Comparison of ENCODE assay signal across 8 mouse cellular contexts in genomic region chr3:138222952-138223351, GRCm38 (mm10). TPM values are rescaled to one million over a fixed set of nuclear protein-coding genes. Genes with fewer than 3 reads are reported as not detected.
DNase-seq lines count a peak whose midpoint lies in the region; ATAC-seq and TF ChIP-seq lines count a peak whose summit lies in the region.

No protein-coding gene starts in this region.

- WGBS in thymus, adult 2 months, result 48% methylated on average over 5 of the region's 5 CpGs
- 48% methylated on average over 5 of the region's 5 CpGs for WGBS in intestine, postnatal 0 days
- WGBS in limb, embryonic 11.5 days, result 45% methylated on average over 5 of the region's 5 CpGs
- WGBS in midbrain, embryonic 15.5 days, result 63% methylated on average over 5 of the region's 5 CpGs

- no peaks in the 10 kb centered on the region for H3K9me3 ChIP-seq in intestine, postnatal 0 days (ENCODE audit: control insufficient read depth)
- no peaks in the 10 kb centered on the region; the same call in 1 of the 2 replicates for H3K9me3 ChIP-seq in limb, embryonic 11.5 days (ENCODE audit: control insufficient read depth, low read length)
- H3K9me3 ChIP-seq in midbrain, embryonic 15.5 days, result no peaks in the 10 kb centered on the region

- no peak for TF ChIP-seq POLR2A in thymus, adult 2 months (IDR thresholded peaks at IDR 0.05; ENCODE audit: control insufficient read depth, extremely low read depth, insufficient read depth, low read length, poor library complexity)

- TF ChIP-seq CTCF in thymus, adult 2 months (IDR thresholded peaks at IDR 0.05; ENCODE audit: borderline replicate concordance, control insufficient read depth, extremely low read depth, insufficient read depth, low read length, poor library complexity), result no peak
- peak; percentile 88 for TF ChIP-seq CTCF in intestine, postnatal 0 days (IDR thresholded peaks at IDR 0.05; ENCODE audit: low read depth)

- H3K36me3 ChIP-seq in thymus, adult 2 months (ENCODE audit: control insufficient read depth, insufficient read depth, low read length), result no peaks in the 10 kb centered on the region
- no peaks in the 10 kb centered on the region for H3K36me3 ChIP-seq in intestine, postnatal 0 days (ENCODE audit: control insufficient read depth, insufficient read depth)
- no peaks in the 10 kb centered on the region for H3K36me3 ChIP-seq in limb, embryonic 11.5 days (ENCODE audit: control insufficient read depth, insufficient read depth, low read length)
- no peaks in the 10 kb centered on the region for H3K36me3 ChIP-seq in midbrain, embryonic 15.5 days (replicated peaks)

- H3K4me2 ChIP-seq in intestine, postnatal 0 days (replicated peaks; ENCODE audit: low read depth), result no peak overlapping the region
- no peak overlapping the region for H3K4me2 ChIP-seq in limb, embryonic 11.5 days (ENCODE audit: low read depth, severe bottlenecking)
- no peak overlapping the region for H3K4me2 ChIP-seq in midbrain, embryonic 15.5 days

- peak; percentile 63; the same call in 1 of the 2 replicates for ATAC-seq in cerebellum, adult (ENCODE audit: insufficient number of reproducible peaks, low FRiP score, low TSS enrichment)
- ATAC-seq in intestine, postnatal 0 days, result peak; percentile 73
- ATAC-seq in limb, embryonic 11.5 days (ENCODE audit: insufficient number of reproducible peaks, low FRiP score, low TSS enrichment, low read depth), result 0 out of 2 replicates have a peak, but pooled peaks have one; percentile 76
- 0 out of 2 replicates have a peak, but pooled peaks have one; percentile 63 for ATAC-seq in midbrain, embryonic 15.5 days (replicated peaks)

- H3K27ac ChIP-seq in thymus, adult 2 months (ENCODE audit: control insufficient read depth, insufficient read depth, low read length), result no peak overlapping the region
- no peak overlapping the region for H3K27ac ChIP-seq in intestine, postnatal 0 days (ENCODE audit: low read depth, low read length)
- H3K27ac ChIP-seq in limb, embryonic 11.5 days (replicated peaks; ENCODE audit: low read depth, low read length), result no peak overlapping the region
- H3K27ac ChIP-seq in midbrain, embryonic 15.5 days, result no peak overlapping the region

- H3K4me1 ChIP-seq in thymus, adult 2 months (replicated peaks; ENCODE audit: control insufficient read depth, insufficient read depth, low read length), result no peaks in the 10 kb centered on the region
- H3K4me1 ChIP-seq in intestine, postnatal 0 days (replicated peaks; ENCODE audit: control insufficient read depth, insufficient read depth, low read length), result no peaks in the 10 kb centered on the region
- no peaks in the 10 kb centered on the region for H3K4me1 ChIP-seq in limb, embryonic 11.5 days (ENCODE audit: control insufficient read depth, insufficient read depth, low read length)
- no peaks in the 10 kb centered on the region for H3K4me1 ChIP-seq in midbrain, embryonic 15.5 days

- no peak overlapping the region for H3K4me3 ChIP-seq in thymus, adult 2 months (ENCODE audit: control insufficient read depth, insufficient read depth, low read length)
- H3K4me3 ChIP-seq in intestine, postnatal 0 days (ENCODE audit: low read depth, low read length), result no peak overlapping the region
- no peak overlapping the region for H3K4me3 ChIP-seq in limb, embryonic 11.5 days (ENCODE audit: low read depth, low read length)
- no peak overlapping the region for H3K4me3 ChIP-seq in midbrain, embryonic 15.5 days

- no peaks in the 10 kb centered on the region for H3K27me3 ChIP-seq in thymus, adult 2 months (ENCODE audit: control insufficient read depth, insufficient read depth, low read length)
- H3K27me3 ChIP-seq in intestine, postnatal 0 days (replicated peaks; ENCODE audit: control insufficient read depth, insufficient read depth, low read length), result no peaks in the 10 kb centered on the region
- H3K27me3 ChIP-seq in limb, embryonic 11.5 days (ENCODE audit: control insufficient read depth, insufficient read depth, low read length), result no peaks in the 10 kb centered on the region
- no peaks in the 10 kb centered on the region for H3K27me3 ChIP-seq in midbrain, embryonic 15.5 days (replicated peaks)

- peak; percentile 64 for DNase-seq in thymus, adult 2 months
- no peak for DNase-seq in thymus, adult 18-20 months
- DNase-seq in forelimb bud, embryonic 11.5 days (ENCODE audit: low read depth, low spot score), result peak; percentile 79
- peak; percentile 77 for DNase-seq in limb, embryonic 11.5 days (ENCODE audit: low spot score)
- DNase-seq in thymus, postnatal 10 days (ENCODE audit: low spot score in 2 of 2), result peak; percentile 11 to 72

- H3K9ac ChIP-seq in intestine, postnatal 0 days (ENCODE audit: low read depth, low read length), result no peak overlapping the region
- no peak overlapping the region for H3K9ac ChIP-seq in limb, embryonic 11.5 days (ENCODE audit: low read length)
- no peak overlapping the region for H3K9ac ChIP-seq in midbrain, embryonic 15.5 days

RNA-seq across cellular contexts. Expression of gene Adh7, which starts 5.4 kb away (rescaled TPM):
- 0.03 and 0.16 TPM in 2 replicates for polyA plus RNA-seq in thymus, adult 2 months (2012; rRNA removed)
- polyA plus RNA-seq in intestine, postnatal 0 days (2015; fragmentation: Nextera tagmentation; extraction: Ambion mirVana), result 0.31 and 0.64 TPM in 2 replicates
- polyA plus RNA-seq in limb, embryonic 11.5 days (2014; fragmentation: Nextera tagmentation; extraction: Ambion mirVana), result not detected in 2 replicates
- polyA plus RNA-seq in midbrain, embryonic 15.5 days (2015; fragmentation: Nextera tagmentation; extraction: Ambion mirVana), result 1.2 and 1.4 TPM in 2 replicates

RNA-seq across cellular contexts. Expression of gene 4930579F01Rik, which starts 29.3 kb away (rescaled TPM):
- not detected in 2 replicates for polyA plus RNA-seq in thymus, adult 2 months (2012; rRNA removed)
- 0.09 and 0.10 TPM in 2 replicates for polyA plus RNA-seq in intestine, postnatal 0 days (2015; fragmentation: Nextera tagmentation; extraction: Ambion mirVana)
- not detected in 2 replicates for polyA plus RNA-seq in limb, embryonic 11.5 days (2014; fragmentation: Nextera tagmentation; extraction: Ambion mirVana)
- polyA plus RNA-seq in midbrain, embryonic 15.5 days (2015; fragmentation: Nextera tagmentation; extraction: Ambion mirVana), result not detected in 2 replicates

RNA-seq across cellular contexts. Expression of gene Adh1, which starts 37.8 kb away (rescaled TPM):
- polyA plus RNA-seq in thymus, adult 2 months (2012; rRNA removed), result 10.4 and 13.1 TPM in 2 replicates
- 101 and 113 TPM in 2 replicates for polyA plus RNA-seq in intestine, postnatal 0 days (2015; fragmentation: Nextera tagmentation; extraction: Ambion mirVana)
- 1.3 and 1.6 TPM in 2 replicates for polyA plus RNA-seq in limb, embryonic 11.5 days (2014; fragmentation: Nextera tagmentation; extraction: Ambion mirVana)
- 1.1 TPM in 2 replicates for polyA plus RNA-seq in midbrain, embryonic 15.5 days (2015; fragmentation: Nextera tagmentation; extraction: Ambion mirVana)

Comparison
In these comparisons a context has a peak if more than half of its experiments do, and no peak if none do; other contexts are left out.
1. DNase-seq: peak in thymus, adult 2 months (single experiment), forelimb bud, embryonic 11.5 days (single experiment), limb, embryonic 11.5 days (single experiment) and thymus, postnatal 10 days (2 of 2); none in thymus, adult 18-20 months (0 of 2).
2. Peak in every context shown above with its lines, with median percentiles within 50 percentile points of each other: ATAC-seq.